Mouse (Mus musculus) intestine, postnatal 0 days (tissue): ENCODE data around the gene Sptlc3. TPM values are rescaled to one million over a fixed set of nuclear protein-coding genes. Genes with fewer than 3 reads are reported as not detected.
A peak's percentile ranks its signal among the peaks of the same experiment; 100 is the strongest.

Source experiments
- ATAC-seq: fragments of 200-750 bp; cut with Nextera tagmentation; 2 replicates; pipeline ENCODE4 v1.8.0; 2017; ENCODE audit warnings: mild to moderate bottlenecking, moderate TSS enrichment, moderate library complexity
- H3K27ac ChIP-seq: fragments of 300-500 bp; sonication (generic); 2 replicates; pipeline ENCODE4 v1.5.1; 2014; ENCODE audit warnings: mild to moderate bottlenecking, low read depth, low read length, moderate library complexity
- H3K27me3 ChIP-seq: fragments of 300-500 bp; sonication (generic); replicated peaks from 2 replicates; pipeline ENCODE4 v1.6.1; 2014; ENCODE audit warnings: low read length, mixed read lengths; ENCODE audit not compliant: control insufficient read depth, insufficient read depth
- H3K36me3 ChIP-seq: fragments of 300-500 bp; sonication (generic); 2 replicates; pipeline ENCODE4 v1.6.1; 2014; ENCODE audit warnings: mild to moderate bottlenecking, moderate library complexity; ENCODE audit not compliant: control insufficient read depth, insufficient read depth
- H3K4me1 ChIP-seq: fragments of 300-500 bp; sonication (generic); replicated peaks from 2 replicates; pipeline ENCODE4 v1.6.1; 2014; ENCODE audit warnings: antibody characterized with exemption, low read length, mixed read lengths; ENCODE audit not compliant: control insufficient read depth, insufficient read depth
- H3K4me2 ChIP-seq: fragments of 300-500 bp; sonication (generic); replicated peaks from 2 replicates; pipeline ENCODE4 v1.6.1; 2014; ENCODE audit warnings: low read depth, mild to moderate bottlenecking, moderate library complexity
- H3K4me3 ChIP-seq: fragments of 300-500 bp; sonication (generic); 2 replicates; pipeline ENCODE4 v1.5.1; 2014; ENCODE audit warnings: low read depth, low read length
- H3K9ac ChIP-seq: fragments of 300-500 bp; sonication (generic); 2 replicates; pipeline ENCODE4 v1.6.1; 2014; ENCODE audit warnings: mild to moderate bottlenecking, low read depth, low read length
- H3K9me3 ChIP-seq: fragments of 300-500 bp; sonication (generic); 2 replicates; pipeline ENCODE4 v1.6.1; 2016; ENCODE audit warnings: mixed run types; ENCODE audit not compliant: control insufficient read depth
- CTCF ChIP-seq: sonication (generic); IDR thresholded peaks from 2 replicates; pipeline ENCODE4 v1.5.1; 2016; ENCODE audit warnings: low read depth, mild to moderate bottlenecking, control low read depth, antibody characterized with exemption, moderate library complexity
- WGBS: fragments of 180-500 bp; shearing (Covaris S2); extraction: QIAGEN DNeasy Blood & Tissue Kit; methylation state at CpG from one replicate; pipeline ENCODE4 v1.1.7; 2014; 5-methylcytosine and 5-hydroxymethylcytosine counted together
- polyA plus RNA-seq: library from polyadenylated mRNA; unstranded; fragments of >200 nt; fragmentation: Nextera tagmentation; extraction: Ambion mirVana; gene quantifications from 2 replicates; pipeline ENCODE4 v1.2.1, GENCODE M21; 2015

The Sptlc3 gene
- polyA plus RNA-seq, 1 experiment from 2014 or later, result not detected

DNA sequence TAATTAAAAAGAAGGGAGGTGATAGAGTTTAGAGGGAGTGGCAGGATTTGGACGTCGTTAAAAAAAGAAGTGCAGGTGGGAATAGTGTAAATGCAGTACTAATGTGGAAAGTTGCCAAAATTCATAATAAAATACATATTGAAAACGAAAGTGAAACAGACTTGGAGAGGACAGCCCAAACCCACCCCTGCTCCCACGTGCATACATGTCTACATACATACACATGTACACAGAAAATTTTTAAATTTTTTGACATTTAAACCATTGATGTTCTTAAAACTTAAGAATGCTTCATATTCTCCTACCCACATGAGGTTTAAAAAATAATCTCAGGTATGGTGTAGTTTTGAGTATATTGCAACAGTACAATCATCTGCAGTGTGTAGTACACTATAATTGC lies 135.0 kb downstream of the Sptlc3 start:
- Histone ChIP-seq H3K36me3 (no peaks in the 10 kb centered on the region), H3K4me2 (no peak overlapping the region), H3K4me3 (no peak overlapping the region), H3K9ac (no peak overlapping the region), H3K27me3 (no peaks in the 10 kb centered on the region), H3K4me1 (no peaks in the 10 kb centered on the region), H3K27ac (no peak overlapping the region), H3K9me3 (no peaks in the 10 kb centered on the region)
- WGBS, result 62% methylated on average over 4 of the region's 4 CpGs
- no peak for TF ChIP-seq CTCF
- ATAC-seq, result no peak

DNA sequence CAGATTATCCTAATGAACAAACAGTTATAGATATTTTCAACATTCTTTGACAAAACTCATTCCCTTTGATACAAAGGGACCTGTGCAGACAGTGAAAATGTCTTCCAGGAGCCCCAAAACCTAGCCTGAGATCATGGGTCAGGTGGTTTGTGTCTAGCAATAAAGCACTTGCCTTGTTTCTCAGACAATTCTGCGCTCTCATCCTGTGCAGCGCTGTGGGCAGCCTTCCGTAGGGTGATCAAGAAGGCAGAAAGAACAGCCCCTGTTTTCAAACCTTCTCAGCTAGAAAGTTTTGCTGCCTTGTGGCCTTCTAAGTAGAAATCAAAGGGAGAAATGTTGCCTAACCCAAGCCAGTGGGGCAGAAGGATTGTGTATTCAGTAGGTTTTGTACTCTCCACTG lies 135.9 kb downstream of the Sptlc3 start:
- no peak for TF ChIP-seq CTCF
- H3K36me3 ChIP-seq, result no peaks in the 10 kb centered on the region
- 90% methylated on average over 3 of the region's 3 CpGs for WGBS
- no peaks in the 10 kb centered on the region for H3K27me3 ChIP-seq
- H3K4me1 ChIP-seq, result no peaks in the 10 kb centered on the region
- H3K4me3 ChIP-seq, result no peak overlapping the region
- no peak overlapping the region for H3K27ac ChIP-seq
- H3K4me2 ChIP-seq, result no peak overlapping the region
- no peak overlapping the region for H3K9ac ChIP-seq
- H3K9me3 ChIP-seq, result no peaks in the 10 kb centered on the region
- ATAC-seq, result no peak

DNA sequence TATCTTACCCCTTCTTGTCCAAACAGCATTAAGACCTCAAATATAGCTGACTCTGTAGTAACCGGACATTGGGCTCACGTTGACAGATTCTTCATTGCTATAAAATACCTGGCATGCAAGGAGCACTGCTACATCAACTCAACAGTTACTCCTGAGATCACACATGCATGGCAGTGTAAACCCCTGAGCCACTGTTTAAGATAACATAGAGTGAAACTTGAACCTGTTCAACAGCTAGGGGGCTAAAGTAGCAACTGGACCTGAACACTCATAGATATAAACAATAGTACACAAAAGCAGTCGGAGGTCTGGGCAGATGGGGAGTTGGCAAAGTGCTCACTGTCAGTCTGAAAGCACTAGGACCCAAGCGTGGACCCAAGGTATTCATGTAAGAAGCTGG lies 140.8 kb downstream of the Sptlc3 start:
- TF ChIP-seq CTCF, result no peak
- H3K36me3 ChIP-seq, result no peaks in the 10 kb centered on the region
- no peak overlapping the region for H3K4me2 ChIP-seq
- no peaks in the 10 kb centered on the region for H3K27me3 ChIP-seq
- H3K4me1 ChIP-seq, result no peaks in the 10 kb centered on the region
- no peak overlapping the region for H3K9ac ChIP-seq
- H3K27ac ChIP-seq, result no peak overlapping the region
- no peak overlapping the region for H3K4me3 ChIP-seq
- ATAC-seq, result no peak
- H3K9me3 ChIP-seq, result no peaks in the 10 kb centered on the region
- WGBS, result 59% methylated on average over 4 of the region's 4 CpGs

DNA sequence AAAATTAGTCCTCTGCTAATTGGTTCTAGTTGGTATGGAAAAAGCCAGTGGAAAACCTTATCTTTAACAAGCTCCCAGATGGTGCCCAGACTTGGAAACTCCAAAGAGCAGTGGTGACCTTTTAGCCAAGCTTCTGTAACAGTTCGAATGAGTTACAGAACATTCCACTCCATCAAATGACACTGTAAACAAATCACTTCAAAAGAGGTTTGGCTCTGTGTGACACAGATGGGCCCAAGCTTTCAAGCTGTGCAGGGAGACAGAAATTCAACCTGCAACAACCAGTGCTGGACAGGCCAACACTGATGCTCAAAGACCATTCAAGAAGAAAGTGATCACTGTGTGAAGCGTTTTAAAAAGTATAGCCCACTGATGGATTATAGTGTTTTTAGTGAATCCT lies 144.1 kb downstream of the Sptlc3 start:
- TF ChIP-seq CTCF, result no peak
- WGBS, result 40% methylated on average over 2 of the region's 2 CpGs

GRCm38 (mm10) chr2:139641757-139642385 lies 148.2 kb downstream of the Sptlc3 start:
- H3K27me3 ChIP-seq, result no peaks in the 10 kb centered on the region
- no peak for ATAC-seq
- H3K4me2 ChIP-seq, result no peak overlapping the region
- H3K36me3 ChIP-seq, result no peaks in the 10 kb centered on the region
- 32% methylated on average over 7 of the region's 7 CpGs for WGBS
- H3K9me3 ChIP-seq, result no peaks in the 10 kb centered on the region
- H3K9ac ChIP-seq, result no peak overlapping the region
- H3K4me1 ChIP-seq, result no peaks in the 10 kb centered on the region
- no peak overlapping the region for H3K4me3 ChIP-seq
- no peak for TF ChIP-seq CTCF
- no peak overlapping the region for H3K27ac ChIP-seq

More for the DNA sequence above, 144.1 kb downstream of the Sptlc3 start:
- no peaks in the 10 kb centered on the region for H3K4me1 ChIP-seq
- H3K9me3 ChIP-seq, result no peaks in the 10 kb centered on the region
- H3K36me3 ChIP-seq, result no peaks in the 10 kb centered on the region
- no peak overlapping the region for H3K27ac ChIP-seq
- no peak overlapping the region for H3K9ac ChIP-seq
- ATAC-seq, result no peak
- no peaks in the 10 kb centered on the region for H3K27me3 ChIP-seq
- no peak overlapping the region for H3K4me3 ChIP-seq
- no peak overlapping the region for H3K4me2 ChIP-seq

DNA sequence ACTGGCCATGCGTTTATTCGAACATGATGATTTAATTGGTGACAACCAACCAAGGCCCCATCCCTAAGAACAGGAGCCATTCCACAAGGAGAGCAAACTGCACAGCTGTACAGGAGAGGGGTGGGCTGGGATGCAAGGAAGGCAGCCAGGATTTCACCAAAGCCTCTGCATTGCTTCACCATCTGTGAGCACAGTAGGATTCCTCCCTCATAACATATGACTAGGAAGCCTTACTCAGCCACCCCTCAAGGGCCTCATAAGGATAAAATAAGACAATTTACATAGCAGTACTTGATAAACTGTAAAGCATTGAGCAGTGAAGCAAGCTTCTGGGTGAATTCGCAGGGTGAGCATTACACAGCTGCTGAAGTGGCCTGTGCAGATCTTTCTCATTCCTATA lies 155.8 kb downstream of the Sptlc3 start:
- WGBS, result 76% methylated on average over 3 of the region's 3 CpGs
- no peaks in the 10 kb centered on the region for H3K27me3 ChIP-seq
- H3K9ac ChIP-seq, result no peak overlapping the region
- no peaks in the 10 kb centered on the region for H3K36me3 ChIP-seq
- no peak for ATAC-seq
- no peak for TF ChIP-seq CTCF
- H3K9me3 ChIP-seq, result no peaks in the 10 kb centered on the region
- H3K27ac ChIP-seq, result no peak overlapping the region
- no peak overlapping the region for H3K4me2 ChIP-seq
- no peak overlapping the region for H3K4me3 ChIP-seq
- H3K4me1 ChIP-seq, result no peaks in the 10 kb centered on the region

DNA sequence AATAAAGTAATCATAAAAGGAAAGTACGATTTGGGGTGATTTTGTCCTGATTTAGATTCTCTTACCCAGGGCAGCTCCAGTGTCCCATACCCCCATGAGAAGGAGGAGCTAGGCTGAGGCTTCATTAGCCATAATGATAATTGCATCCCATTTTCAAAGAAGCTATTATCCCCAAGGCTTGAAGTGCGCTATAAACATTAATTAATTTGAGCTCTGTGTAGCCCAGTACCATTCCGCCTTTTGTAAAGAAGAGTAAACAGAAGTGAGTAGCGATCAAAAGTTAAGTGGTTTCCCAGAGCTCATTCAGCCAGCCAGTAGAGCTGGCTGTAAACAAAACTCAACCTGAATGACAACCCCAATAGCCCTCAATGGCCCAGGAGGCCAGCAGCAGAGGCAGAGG lies 163.0 kb downstream of the Sptlc3 start:
- Histone ChIP-seq H3K27me3 (no peaks in the 10 kb centered on the region), H3K36me3 (no peaks in the 10 kb centered on the region), H3K9ac (no peak overlapping the region), H3K9me3 (no peaks in the 10 kb centered on the region), H3K4me3 (no peak overlapping the region), H3K4me2 (0 out of 2 replicates have a peak overlapping the region, but pooled peaks have one; percentile 0), H3K4me1 (no peaks in the 10 kb centered on the region), H3K27ac (no peak overlapping the region)
- ATAC-seq, result no peak
- 23% methylated on average over 4 of the region's 4 CpGs for WGBS
- TF ChIP-seq CTCF, result no peak
